ENCODE assay signal across 13 mouse cellular contexts in genomic region chr15:94208476-94208875, GRCm38 (mm10).
"Had no signal": no experiment of that assay in that cellular context is flagged by ENCODE, and none has a peak within 500 bp of the region (broad histone marks: within the 10 kb centered on the region; RNA-seq: fewer than 3 reads in every experiment).

No protein-coding gene starts in this region.

- DNase-seq: kidney, adult 2 months; kidney, postnatal 36 days; layer of hippocampus, adult 9-11 months; liver; liver, embryonic 13.5 days; liver, postnatal 0 days; midbrain, embryonic 14.5 days had no signal

- H3K4me3 ChIP-seq: limb, embryonic 12.5 days; liver, embryonic 13.5 days; midbrain, embryonic 10.5 days; myocyte; neural tube, embryonic 12.5 days had no signal

- ATAC-seq: intestine, embryonic 16.5 days; liver, postnatal 0 days had no signal

- H3K27me3 ChIP-seq: limb, embryonic 12.5 days; liver, embryonic 13.5 days; neural tube, embryonic 12.5 days had no signal

- H3K9ac ChIP-seq: limb, embryonic 12.5 days; liver, embryonic 13.5 days; liver, postnatal 0 days; neural tube, embryonic 12.5 days had no signal

- H3K27ac ChIP-seq: kidney, postnatal 0 days; limb, embryonic 12.5 days; liver, embryonic 13.5 days; midbrain, embryonic 10.5 days; neural tube, embryonic 12.5 days had no signal

- H3K4me1 ChIP-seq: liver, embryonic 13.5 days; midbrain, embryonic 10.5 days; neural tube, embryonic 12.5 days had no signal

- H3K36me3 ChIP-seq: limb, embryonic 12.5 days; liver, embryonic 13.5 days; midbrain, embryonic 10.5 days; neural tube, embryonic 12.5 days had no signal

- H3K9me3 ChIP-seq: liver, embryonic 13.5 days; midbrain, embryonic 10.5 days; neural tube, embryonic 12.5 days had no signal

- H3K4me2 ChIP-seq: limb, embryonic 12.5 days; liver, embryonic 13.5 days; neural tube, embryonic 12.5 days had no signal
